Mouse (Mus musculus): ENCODE measurements around the gene Slc5a4b.

DNA sequence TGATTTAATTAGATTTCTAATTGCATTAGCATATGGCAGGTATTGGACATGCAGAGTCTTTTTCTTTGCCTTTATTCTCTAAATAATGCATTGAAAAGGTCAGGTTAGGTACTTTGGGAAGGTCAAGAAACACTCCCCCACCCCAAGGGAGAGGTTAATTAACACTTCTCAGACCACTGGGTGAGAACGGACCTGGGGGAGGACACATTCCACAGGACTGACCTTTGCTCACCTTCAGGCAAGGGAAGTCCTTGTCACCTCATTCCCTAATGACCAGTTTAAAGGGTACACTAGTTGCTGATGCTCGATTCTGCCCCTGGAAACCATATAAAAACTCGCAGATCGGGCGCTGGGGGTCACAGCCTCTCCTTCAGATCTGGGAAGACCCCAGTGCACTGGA is 81.5 kb downstream of the Slc5a4b start:
- TF ChIP-seq GATA1 (IDR thresholded peaks at IDR 0.05; ENCODE audit: borderline replicate concordance, low read length) (no peak), FLI1 (IDR thresholded peaks at IDR 0.05; ENCODE audit: low read length) (no peak)

All from megakaryocyte, embryonic 14.5 days (primary cell).